8 mouse cellular contexts compared by ENCODE assay signal in the genomic region with DNA sequence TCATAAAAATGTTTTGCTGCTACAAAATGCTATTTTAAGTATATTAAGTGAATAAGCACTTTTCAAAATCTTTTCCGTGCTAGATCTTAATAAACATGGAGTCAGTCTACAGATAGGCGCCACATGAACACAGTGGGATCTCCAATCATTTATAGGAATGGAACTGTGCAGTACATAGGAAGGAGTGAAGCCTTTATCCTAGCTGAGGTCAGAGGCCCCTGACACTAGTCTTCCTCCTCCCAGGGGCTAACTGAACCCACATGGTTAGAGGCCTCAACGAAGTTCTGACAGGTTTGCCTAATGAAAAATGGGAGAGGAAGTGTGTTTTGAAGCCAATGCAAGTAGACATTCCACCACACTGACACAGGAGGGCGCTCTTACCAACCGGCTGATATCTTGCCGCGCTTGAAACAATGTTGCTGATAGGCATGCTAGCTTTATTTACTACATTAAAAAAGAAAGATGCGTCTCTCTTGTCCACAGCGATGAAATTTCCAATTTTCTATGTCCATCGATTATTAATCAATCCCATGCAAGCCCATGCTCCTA. TPM values are rescaled to one million over a fixed set of nuclear protein-coding genes. Genes with fewer than 3 reads are reported as not detected.
A peak's percentile ranks its signal among the peaks of the same experiment; 100 is the strongest.
DNase-seq lines count a peak whose midpoint lies in the region; ATAC-seq and TF ChIP-seq lines count a peak whose summit lies in the region.

No protein-coding gene starts in this region.

- no peak overlapping the region for H3K27ac ChIP-seq in kidney, embryonic 15.5 days
- H3K27ac ChIP-seq in bone marrow, adult 2 months (ENCODE audit: control insufficient read depth, insufficient read depth, low read depth, low read length, poor library complexity) = no peak overlapping the region

- H3K36me3 ChIP-seq in kidney, embryonic 15.5 days = no peaks in the 10 kb centered on the region
- no peaks in the 10 kb centered on the region for H3K36me3 ChIP-seq in splenic B cell, adult 2 months (ENCODE audit: control insufficient read depth, insufficient read depth, low read length, poor library complexity, severe bottlenecking)

- WGBS in kidney, embryonic 15.5 days = 21% methylated on average over 10 of the region's 10 CpGs
- WGBS in bone marrow, adult 2 months = 14% methylated on average over 10 of the region's 10 CpGs

- peak; percentile 80 for DNase-seq in kidney, adult 18-20 months
- peak; percentile 53 for DNase-seq in fibroblast of lung, adult 2 months (ENCODE audit: low read depth)
- peak; percentile 49 to 76 for DNase-seq in left cerebral cortex, postnatal 10 days (ENCODE audit: extremely low spot score in 1 of 2, low spot score in 2 of 2)
- peak; percentile 22 to 57 for DNase-seq in monocyte, adult 2 months (ENCODE audit: low read depth in 1 of 2, low spot score in 2 of 2)
- peak; percentile 87 for DNase-seq in splenic B cell, adult 2 months (ENCODE audit: low read depth, low spot score)

- TF ChIP-seq CTCF in bone marrow, adult 2 months (IDR thresholded peaks at IDR 0.05; ENCODE audit: control insufficient read depth, insufficient read depth, low read length) = peak; percentile 86

- intact Hi-C loops in left cerebral cortex, postnatal 10 days (cut with DNase I) = no loop called here

- no peak for ATAC-seq in kidney, embryonic 15.5 days (replicated peaks; ENCODE audit: low FRiP score)
- ATAC-seq in hematopoietic stem cell, adult 5-6 weeks (replicated peaks in 1 of 2; ENCODE audit: insufficient read depth in 1 of 2, low FRiP score in 2 of 2, low TSS enrichment in 1 of 2, low read depth in 1 of 2, poor library complexity in 2 of 2, severe bottlenecking in 2 of 2) = peak; percentile 78 to 89

- H3K27me3 ChIP-seq in kidney, embryonic 15.5 days = no peaks in the 10 kb centered on the region
- H3K27me3 ChIP-seq in splenic B cell, adult 2 months (ENCODE audit: control insufficient read depth, insufficient read depth, low read length, poor library complexity, severe bottlenecking) = no peaks in the 10 kb centered on the region

- H3K9ac ChIP-seq in kidney, embryonic 15.5 days = no peak overlapping the region

- TF ChIP-seq POLR2A in bone marrow, adult 2 months (IDR thresholded peaks at IDR 0.05; ENCODE audit: borderline replicate concordance, control insufficient read depth, low read depth, low read length) = no peak

- H3K4me1 ChIP-seq in kidney, embryonic 15.5 days = peaks cover 33% of the 10 kb centered on the region
- no peaks in the 10 kb centered on the region for H3K4me1 ChIP-seq in bone marrow, adult 2 months (ENCODE audit: control insufficient read depth, insufficient read depth, low read length)

- H3K4me3 ChIP-seq in kidney, embryonic 15.5 days (replicated peaks) = no peak overlapping the region
- no peak overlapping the region for H3K4me3 ChIP-seq in bone marrow, adult 2 months (replicated peaks; ENCODE audit: control insufficient read depth, low read depth, low read length)

- no peak overlapping the region for H3K4me2 ChIP-seq in kidney, embryonic 15.5 days

- no peaks in the 10 kb centered on the region for H3K9me3 ChIP-seq in kidney, embryonic 15.5 days (replicated peaks)

RNA-seq across cellular contexts. Expression of gene Laptm4a, which starts 32.3 kb away (rescaled TPM):
- polyA plus RNA-seq in kidney, embryonic 15.5 days (2015; fragmentation: Nextera tagmentation; extraction: Ambion mirVana) = 338 and 401 TPM in 2 replicates
- polyA plus RNA-seq in bone marrow, adult 2 months (2011; ENCODE audit: insufficient read depth, insufficient read length, low replicate concordance, missing spikeins) = 67.6 and 132 TPM in 2 replicates
- 191 and 266 TPM in 2 replicates for total RNA-seq in hematopoietic stem cell, adult 5-6 weeks (2017)
- 100 to 1,000 TPM; 175 to 177 TPM for total RNA-seq in left cerebral cortex, postnatal 10 days (2021)

RNA-seq across cellular contexts. Expression of gene Matn3, which starts 58.5 kb away (rescaled TPM):
- polyA plus RNA-seq in kidney, embryonic 15.5 days (2015; fragmentation: Nextera tagmentation; extraction: Ambion mirVana) = 0.27 and 0.60 TPM in 2 replicates
- polyA plus RNA-seq in bone marrow, adult 2 months (2011; ENCODE audit: insufficient read depth, insufficient read length, low replicate concordance, missing spikeins) = 0.67 TPM in 1 of 2 replicates, not detected in the other
- total RNA-seq in hematopoietic stem cell, adult 5-6 weeks (2017) = not detected in 2 replicates
- under 1 TPM; 0.17 to 0.18 TPM for total RNA-seq in left cerebral cortex, postnatal 10 days (2021)
